Mouse (Mus musculus): ENCODE measurements around the gene Thrsp.
"Not testable (repeated sequence)": the region's sequence is repeated elsewhere in the genome, so short reads cannot be mapped to it uniquely, and the experiment has no call there.

DNA sequence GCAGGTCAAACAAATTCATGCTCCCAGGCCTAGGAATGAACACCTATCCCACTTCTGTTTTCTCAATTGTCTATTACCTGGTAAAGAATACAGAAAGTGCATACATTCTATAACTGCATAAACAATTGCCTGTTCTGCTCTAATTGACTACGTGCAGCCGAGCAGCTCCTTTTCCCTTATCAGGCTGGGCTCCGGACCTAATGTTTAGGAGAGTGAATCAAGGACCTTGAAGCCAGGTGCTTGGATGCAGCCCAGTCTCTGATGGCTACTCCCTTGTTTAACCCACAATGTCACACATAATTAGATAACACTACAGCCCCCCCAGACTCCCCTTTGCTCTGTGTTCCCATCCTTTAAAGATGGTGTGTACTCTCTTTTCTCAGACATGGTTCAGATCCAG is 16.0 kb upstream of the Thrsp start:
- not testable (repeated sequence) for TF ChIP-seq CTCF, EP300 (IDR thresholded peaks at IDR 0.05; ENCODE audit: low read depth)
